Mouse (Mus musculus): ENCODE data around the gene Tmem201. TPM values are rescaled to one million over a fixed set of nuclear protein-coding genes. Genes with fewer than 3 reads are reported as not detected.
A peak's percentile ranks its signal among the peaks of the same experiment; 100 is the strongest.

The Tmem201 gene
- polyA plus RNA-seq, 1 experiment: 27.7 TPM

GRCm38 (mm10) chr4:149684841-149685623, 52.8 kb downstream of the Tmem201 start:
- Histone ChIP-seq H3ac (ENCODE audit: control insufficient read depth, insufficient read length, low read depth) (no peak overlapping the region), H3K27me3 (ENCODE audit: control insufficient read depth, insufficient read depth, insufficient read length) (no peaks in the 10 kb centered on the region), H3K4me3 (ENCODE audit: insufficient read depth, poor library complexity, severe bottlenecking) (no peak overlapping the region), H3K79me2 (ENCODE audit: control insufficient read depth, insufficient read depth) (no peaks in the 10 kb centered on the region), H3K79me3 (ENCODE audit: low read depth) (no peaks in the 10 kb centered on the region), H3K36me3 (ENCODE audit: control insufficient read depth, insufficient read depth) (no peaks in the 10 kb centered on the region)
- no peak for TF ChIP-seq USF1 (IDR thresholded peaks at IDR 0.05; ENCODE audit: low read depth)
- no peak for TF ChIP-seq MYOG (IDR thresholded peaks at IDR 0.05; ENCODE audit: control insufficient read depth, extremely low read depth, insufficient read length)
- no peak for TF ChIP-seq MAX (IDR thresholded peaks at IDR 0.05)
- no peak for TF ChIP-seq CEBPB (IDR thresholded peaks at IDR 0.05; ENCODE audit: low read depth)
- TF ChIP-seq FOSL1 (IDR thresholded peaks at IDR 0.05; ENCODE audit: insufficient read depth, low read length, poor library complexity, severe bottlenecking): no peak
- TF ChIP-seq MYOD1 (IDR thresholded peaks at IDR 0.05; ENCODE audit: control insufficient read depth, insufficient read length, low read depth): no peak
- no peak for TF ChIP-seq CTCF (IDR thresholded peaks at IDR 0.05; ENCODE audit: control insufficient read depth, insufficient read depth, insufficient read length)

GRCm38 (mm10) chr4:149683875-149684274, 54.0 kb downstream of the Tmem201 start:
- Histone ChIP-seq H3ac (ENCODE audit: control insufficient read depth, insufficient read length, low read depth) (no peak overlapping the region), H3K79me2 (ENCODE audit: control insufficient read depth, insufficient read depth) (no peaks in the 10 kb centered on the region), H3K36me3 (ENCODE audit: control insufficient read depth, insufficient read depth) (no peaks in the 10 kb centered on the region), H3K4me3 (ENCODE audit: insufficient read depth, poor library complexity, severe bottlenecking) (no peak overlapping the region), H3K79me3 (ENCODE audit: low read depth) (no peaks in the 10 kb centered on the region), H3K27me3 (ENCODE audit: control insufficient read depth, insufficient read depth, insufficient read length) (no peaks in the 10 kb centered on the region)
- TF ChIP-seq CTCF (IDR thresholded peaks at IDR 0.05; ENCODE audit: control insufficient read depth, insufficient read depth, insufficient read length) (no peak), FOSL1 (IDR thresholded peaks at IDR 0.05; ENCODE audit: insufficient read depth, low read length, poor library complexity, severe bottlenecking) (no peak), MYOD1 (IDR thresholded peaks at IDR 0.05; ENCODE audit: control insufficient read depth, insufficient read length, low read depth) (no peak), CEBPB (IDR thresholded peaks at IDR 0.05; ENCODE audit: low read depth) (no peak), MAX (IDR thresholded peaks at IDR 0.05) (no peak), MYOG (IDR thresholded peaks at IDR 0.05; ENCODE audit: control insufficient read depth, extremely low read depth, insufficient read length) (no peak), USF1 (IDR thresholded peaks at IDR 0.05; ENCODE audit: low read depth) (no peak)

- Histone ChIP-seq H3ac (ENCODE audit: control insufficient read depth, insufficient read length, low read depth) (no peak overlapping the region), H3K79me3 (ENCODE audit: low read depth) (no peaks in the 10 kb centered on the region), H3K36me3 (ENCODE audit: control insufficient read depth, insufficient read depth) (no peaks in the 10 kb centered on the region), H3K4me3 (ENCODE audit: insufficient read depth, poor library complexity, severe bottlenecking) (no peak overlapping the region), H3K27me3 (ENCODE audit: control insufficient read depth, insufficient read depth, insufficient read length) (no peaks in the 10 kb centered on the region), H3K79me2 (ENCODE audit: control insufficient read depth, insufficient read depth) (no peaks in the 10 kb centered on the region)
- TF ChIP-seq USF1 (IDR thresholded peaks at IDR 0.05; ENCODE audit: low read depth) (no peak), MYOG (IDR thresholded peaks at IDR 0.05; ENCODE audit: control insufficient read depth, extremely low read depth, insufficient read length) (no peak), FOSL1 (IDR thresholded peaks at IDR 0.05; ENCODE audit: insufficient read depth, low read length, poor library complexity, severe bottlenecking) (no peak), MAX (IDR thresholded peaks at IDR 0.05) (no peak)
Observed at GRCm38 (mm10) chr4:149679056-149679770, 58.6 kb downstream of the Tmem201 start.

- H3K79me2 ChIP-seq (ENCODE audit: control insufficient read depth, insufficient read depth): no peaks in the 10 kb centered on the region
- H3K27me3 ChIP-seq (ENCODE audit: control insufficient read depth, insufficient read depth, insufficient read length): no peaks in the 10 kb centered on the region
- no peak overlapping the region for H3ac ChIP-seq (ENCODE audit: control insufficient read depth, insufficient read length, low read depth)
- TF ChIP-seq FOSL1 (IDR thresholded peaks at IDR 0.05; ENCODE audit: insufficient read depth, low read length, poor library complexity, severe bottlenecking) (no peak), MYOG (IDR thresholded peaks at IDR 0.05; ENCODE audit: control insufficient read depth, extremely low read depth, insufficient read length) (no peak), CEBPB (IDR thresholded peaks at IDR 0.05; ENCODE audit: low read depth) (no peak), MYOD1 (IDR thresholded peaks at IDR 0.05; ENCODE audit: control insufficient read depth, insufficient read length, low read depth) (no peak)
- H3K79me3 ChIP-seq (ENCODE audit: low read depth): no peaks in the 10 kb centered on the region
- no peaks in the 10 kb centered on the region for H3K36me3 ChIP-seq (ENCODE audit: control insufficient read depth, insufficient read depth)
- no peak overlapping the region for H3K4me3 ChIP-seq (ENCODE audit: insufficient read depth, poor library complexity, severe bottlenecking)
Observed at GRCm38 (mm10) chr4:149678006-149678405, 59.8 kb downstream of the Tmem201 start.

- Histone ChIP-seq H3K36me3 (ENCODE audit: control insufficient read depth, insufficient read depth) (no peaks in the 10 kb centered on the region), H3K4me3 (ENCODE audit: insufficient read depth, poor library complexity, severe bottlenecking) (peak overlapping the region; percentile 21), H3K79me3 (ENCODE audit: low read depth) (no peaks in the 10 kb centered on the region), H3ac (ENCODE audit: control insufficient read depth, insufficient read length, low read depth) (peak overlapping the region; percentile 84), H3K27me3 (ENCODE audit: control insufficient read depth, insufficient read depth, insufficient read length) (no peaks in the 10 kb centered on the region), H3K79me2 (ENCODE audit: control insufficient read depth, insufficient read depth) (no peaks in the 10 kb centered on the region)
- TF ChIP-seq FOSL1 (IDR thresholded peaks at IDR 0.05; ENCODE audit: insufficient read depth, low read length, poor library complexity, severe bottlenecking) (no peak), CEBPB (IDR thresholded peaks at IDR 0.05; ENCODE audit: low read depth) (no peak), CTCF (IDR thresholded peaks at IDR 0.05; ENCODE audit: control insufficient read depth, insufficient read depth, insufficient read length) (no peak), MAX (IDR thresholded peaks at IDR 0.05) (no peak), USF1 (IDR thresholded peaks at IDR 0.05; ENCODE audit: low read depth) (no peak), MYOD1 (IDR thresholded peaks at IDR 0.05; ENCODE audit: control insufficient read depth, insufficient read length, low read depth) (no peak), MYOG (IDR thresholded peaks at IDR 0.05; ENCODE audit: control insufficient read depth, extremely low read depth, insufficient read length) (no peak)
Observed at GRCm38 (mm10) chr4:149675378-149676261, 62.2 kb downstream of the Tmem201 start.
